Mouse (Mus musculus) mouse embryonic stem cell (cell line): ENCODE measurements around the gene Cse1l.

Experiments used
- in situ Hi-C, 2 experiments: fragments of 300-500 bp; cut with MboI; formaldehyde crosslinking; loops; 1 replicate in 1 of 2; 3 replicates in 1 of 2; pipeline ENCODE4 v1.14.3; 2019 to 2020; ENCODE audit warnings: low sequenced_read_pairs in 2 of 2, low pct_unique_long_range_greater_than_20kb in 1 of 2, mixed read lengths in 1 of 2; ENCODE audit not compliant: unreplicated experiment in 1 of 2

The Cse1l gene

GRCm38 (mm10) chr2:166896974-166897373 is 8.9 kb upstream of the Cse1l start:
- in situ Hi-C loops: no loop called here

GRCm38 (mm10) chr2:166899161-166899560 is 6.7 kb upstream of the Cse1l start:
- in situ Hi-C loops: no loop called here

- in situ Hi-C loops: no loop called here
Observed at GRCm38 (mm10) chr2:166899746-166900145, 6.1 kb upstream of the Cse1l start.

- in situ Hi-C loops: no loop called here
Observed at GRCm38 (mm10) chr2:166900792-166901505, 4.9 kb upstream of the Cse1l start.

DNA sequence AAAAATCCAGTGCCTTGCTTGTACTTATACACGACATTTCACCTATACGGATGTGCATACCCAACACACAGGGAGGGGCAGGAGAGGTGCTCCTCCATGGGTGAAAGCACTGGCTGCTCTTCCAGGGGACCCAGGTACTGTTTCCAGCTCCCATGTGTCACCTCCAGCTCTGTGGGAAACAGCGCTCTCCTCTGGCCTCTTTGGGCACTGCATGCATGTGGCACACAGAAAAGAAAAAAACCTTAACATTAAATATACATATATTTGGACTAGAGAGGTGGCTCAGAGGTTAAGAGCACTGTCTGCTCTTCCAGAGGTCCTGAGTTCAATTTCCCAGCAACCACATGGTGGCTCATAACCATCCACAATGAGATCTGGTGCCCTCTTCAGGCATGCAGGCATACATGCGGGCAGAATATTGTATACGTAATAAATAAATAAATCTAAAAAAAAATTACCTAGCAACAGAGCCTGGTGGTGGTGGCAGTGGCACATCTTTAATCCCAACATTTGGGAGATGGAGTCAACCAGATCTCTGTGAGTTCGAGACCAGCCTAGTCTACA is 2.0 kb upstream of the Cse1l start:
- in situ Hi-C loops: no loop called here

- in situ Hi-C loops: no loop called here
Observed at GRCm38 (mm10) chr2:166906523-166907182, 813 bp downstream of the Cse1l start.

- in situ Hi-C loops: no loop called here
Observed at GRCm38 (mm10) chr2:166909729-166910128, 3.9 kb downstream of the Cse1l start.

GRCm38 (mm10) chr2:166910536-166910935 is 4.7 kb downstream of the Cse1l start:
- in situ Hi-C loops: no loop called here

DNA sequence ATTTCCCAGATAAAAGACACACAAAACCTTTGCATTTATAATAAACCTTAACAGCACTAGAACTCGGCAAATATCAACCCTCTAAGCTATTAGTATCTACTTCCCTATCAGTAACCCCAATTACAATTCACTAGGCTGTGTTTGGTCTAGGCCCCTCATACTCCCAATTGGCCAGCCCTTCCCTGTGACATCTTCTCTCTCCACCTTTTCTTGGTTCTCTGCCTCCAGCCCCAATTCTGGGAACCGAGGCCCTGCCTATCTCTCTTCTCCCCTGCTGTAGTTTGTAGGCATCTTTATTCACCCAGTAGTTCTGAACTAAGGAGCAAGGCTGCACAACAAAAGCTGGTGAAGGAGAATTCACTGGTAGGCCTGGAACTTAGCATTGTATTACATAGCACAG is 18.1 kb downstream of the Cse1l start:
- in situ Hi-C loops: no loop called here

DNA sequence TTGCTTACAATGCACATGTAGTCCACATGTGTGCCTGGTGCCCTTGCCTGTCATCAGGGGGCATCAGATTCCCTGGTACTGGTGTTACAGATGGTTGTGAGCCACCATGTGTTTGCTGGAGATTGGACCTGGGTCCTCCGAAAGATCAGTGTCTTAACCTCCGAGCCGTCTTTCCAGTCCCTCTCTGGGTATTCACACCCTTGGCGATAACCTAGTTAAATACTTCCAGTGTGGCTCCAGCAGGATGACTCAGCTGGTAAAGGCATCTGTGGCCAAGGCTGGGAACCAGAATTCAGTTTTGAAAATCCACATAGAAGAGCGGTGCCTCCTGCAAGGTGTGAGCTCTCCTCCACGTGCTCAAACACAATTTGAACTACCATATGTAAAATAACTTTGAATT is 28.1 kb downstream of the Cse1l start:
- in situ Hi-C loops: no loop called here

DNA sequence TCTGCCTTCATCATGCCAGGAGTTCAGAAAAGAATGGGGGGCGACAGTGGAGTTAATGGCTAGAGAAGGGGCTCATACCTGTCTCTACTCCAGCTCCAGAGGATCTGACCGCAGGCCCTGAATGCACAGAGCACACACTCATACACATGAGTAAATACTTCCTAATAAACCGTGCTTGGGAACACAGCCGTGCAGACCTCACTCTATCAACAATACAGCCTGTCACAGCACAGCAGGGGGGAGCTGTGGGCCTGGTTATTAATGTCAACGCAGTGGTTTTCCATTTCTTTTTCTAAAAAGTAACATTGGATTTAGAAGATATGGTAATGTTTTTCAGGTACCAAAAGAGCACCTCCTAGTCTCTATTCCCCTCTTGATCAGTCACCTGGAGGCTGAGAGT is 28.6 kb downstream of the Cse1l start:
- in situ Hi-C loops: no loop called here

DNA sequence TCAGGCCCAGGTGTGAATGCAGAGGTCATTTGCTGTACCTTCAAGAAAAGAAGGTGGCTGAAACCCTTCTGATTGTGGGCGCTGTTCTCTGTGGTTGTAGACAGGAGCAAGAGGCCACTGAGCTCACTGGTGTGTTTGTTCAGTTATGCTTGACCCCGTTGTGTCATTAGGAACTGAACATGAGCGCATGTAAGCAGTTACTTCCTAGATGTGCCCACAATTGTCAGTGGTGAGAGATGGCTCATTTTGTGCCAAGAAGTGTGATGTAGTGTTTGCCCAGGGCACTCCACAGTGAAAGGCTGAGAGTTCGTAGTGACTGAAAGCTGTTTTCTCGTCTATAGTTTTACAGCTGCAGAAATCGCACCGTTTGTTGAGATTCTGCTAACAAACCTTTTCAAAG is 29.7 kb downstream of the Cse1l start:
- in situ Hi-C loops: no loop called here

DNA sequence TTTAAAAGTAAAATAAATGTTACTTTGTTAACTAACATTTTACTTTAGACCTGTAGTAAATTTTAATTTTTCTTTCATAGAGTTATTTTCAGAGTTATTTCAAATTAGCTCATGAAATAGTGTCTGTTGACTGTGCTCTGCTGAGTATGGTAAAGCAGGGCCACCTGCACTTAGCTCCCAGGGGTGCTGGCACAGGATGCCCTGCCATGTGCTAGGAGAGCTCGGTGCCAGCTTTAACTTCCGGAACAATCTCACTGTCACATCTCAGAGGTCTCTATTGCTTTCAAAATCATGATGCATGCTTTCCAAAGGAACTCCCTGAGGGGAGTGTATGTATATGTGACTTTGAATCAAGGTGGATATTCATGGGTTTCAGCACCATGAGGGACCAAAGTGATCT is 30.3 kb downstream of the Cse1l start:
- in situ Hi-C loops: no loop called here

GRCm38 (mm10) chr2:166943146-166943545 is 37.3 kb downstream of the Cse1l start:
- in situ Hi-C loops: no loop called here

GRCm38 (mm10) chr2:166944346-166944745 is 38.5 kb downstream of the Cse1l start:
- in situ Hi-C loops: no loop called here

- in situ Hi-C loops: no loop called here
Observed at GRCm38 (mm10) chr2:166945456-166945855, 39.6 kb downstream of the Cse1l start.

DNA sequence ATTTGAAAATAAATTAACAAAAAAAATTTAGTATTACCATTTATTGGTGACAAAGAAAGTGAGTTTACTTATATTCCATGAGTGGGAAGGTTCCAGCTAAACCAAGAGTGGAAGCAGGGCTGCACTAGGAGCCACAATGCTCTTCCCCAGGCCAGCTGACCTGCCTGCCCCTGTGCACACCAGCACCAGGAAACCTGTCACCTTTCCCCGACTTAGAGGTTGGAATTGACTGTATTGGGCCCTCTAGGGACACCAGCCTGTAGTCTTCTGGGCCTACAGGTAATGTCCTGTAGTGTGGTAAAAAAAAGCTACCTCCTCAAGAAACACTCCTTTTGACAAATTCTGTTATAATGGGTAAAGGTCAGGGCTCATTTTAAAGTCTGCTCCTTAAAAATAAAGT is 42.4 kb downstream of the Cse1l start:
- in situ Hi-C loops: no loop called here

GRCm38 (mm10) chr2:166948936-166949335 is 43.1 kb downstream of the Cse1l start:
- in situ Hi-C loops: no loop called here

DNA sequence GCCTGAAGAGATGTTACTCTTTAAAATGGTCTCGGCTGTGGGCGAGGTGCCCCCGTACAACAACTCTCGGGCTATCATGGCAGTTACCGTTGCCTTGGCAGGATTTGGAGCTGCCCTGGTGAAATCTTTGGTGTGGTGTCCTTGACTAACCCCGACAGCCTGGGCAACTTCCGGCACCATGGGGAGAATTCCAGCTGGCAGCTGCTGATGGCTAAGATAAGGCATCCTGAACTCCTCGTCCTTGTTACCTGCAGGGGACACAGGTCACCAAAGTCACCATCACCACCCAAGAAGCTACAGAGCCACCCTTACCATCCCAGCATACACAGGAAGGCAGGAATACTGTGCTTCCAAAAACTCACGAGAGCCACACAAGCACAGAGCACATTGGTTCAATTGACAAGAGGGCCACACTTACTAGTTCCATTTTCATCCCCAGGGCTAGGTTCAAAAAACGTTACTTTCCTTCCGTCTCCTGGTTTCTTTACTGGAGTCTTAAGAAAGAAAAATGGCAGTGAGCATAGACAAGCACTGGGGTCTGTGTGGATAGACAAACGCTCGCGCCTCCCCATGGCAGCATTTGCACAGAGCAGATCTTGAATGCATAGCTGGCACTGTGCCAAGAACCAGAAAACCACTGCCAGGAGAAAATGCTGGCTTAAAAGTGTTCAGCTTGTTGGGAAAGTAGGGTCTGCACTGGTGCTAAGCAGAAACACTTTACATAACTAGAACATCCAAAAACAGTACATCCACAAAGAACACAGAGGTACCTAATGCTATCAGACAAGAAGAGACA is 45.2 kb downstream of the Cse1l start:
- in situ Hi-C loops: no loop called here
